Mouse (Mus musculus) kidney, adult 2 months (tissue): ENCODE measurements at regions not wholly inside any gene's neighbourhood (a gene's known extent, or its start where the extent isn't known, plus 50 kb on each side); places are given as distances from the start of the nearest gene placed in this dataset.

Source experiments
- DNase-seq: peaks from one replicate; pipeline ENCODE4 v3.0.0; 2021
- H3K27ac ChIP-seq: fragments of 200-500 bp; 2 replicates; pipeline ENCODE4 v1.5.1; 2012; ENCODE audit warnings: low read depth, low read length, control low read depth, inconsistent platforms; ENCODE audit not compliant: insufficient read depth
- H3K27me3 ChIP-seq: fragments of 200-500 bp; replicated peaks from 2 replicates; pipeline ENCODE4 v1.6.1; 2012; ENCODE audit warnings: mild to moderate bottlenecking, moderate library complexity, low read length, inconsistent platforms; ENCODE audit not compliant: control insufficient read depth, insufficient read depth
- H3K36me3 ChIP-seq: fragments of 200-500 bp; 2 replicates; pipeline ENCODE4 v1.6.1; 2012; ENCODE audit warnings: mild to moderate bottlenecking, moderate library complexity, low read length, inconsistent platforms; ENCODE audit not compliant: control insufficient read depth, insufficient read depth
- H3K4me1 ChIP-seq: fragments of 200-500 bp; 2 replicates; pipeline ENCODE4 v1.6.1; 2011; ENCODE audit warnings: low read length; ENCODE audit not compliant: control insufficient read depth, insufficient read depth
- H3K4me3 ChIP-seq: fragments of 200-500 bp; 2 replicates; pipeline ENCODE4 v1.5.1; 2011; ENCODE audit warnings: mild to moderate bottlenecking, low read depth, low read length, control low read depth; ENCODE audit not compliant: insufficient read depth
- CTCF ChIP-seq: fragments of 200-500 bp; conservative IDR thresholded peaks from 2 replicates; pipeline ENCODE4 v1.5.1; 2011; ENCODE audit warnings: low read depth, mild to moderate bottlenecking, control low read depth, low read length, moderate library complexity, mixed read lengths; ENCODE audit not compliant: insufficient read depth, insufficient read length
- POLR2A ChIP-seq: fragments of 200-500 bp; IDR thresholded peaks from one replicate; pipeline ENCODE4 v1.6.1; 2011; ENCODE audit warnings: low read depth, low read length, control low read depth
- WGBS: fragments of 180-500 bp; shearing (Covaris S2); methylation state at CpG from one replicate; pipeline ENCODE4 v1.1.7; 2018; 5-methylcytosine and 5-hydroxymethylcytosine counted together

DNA sequence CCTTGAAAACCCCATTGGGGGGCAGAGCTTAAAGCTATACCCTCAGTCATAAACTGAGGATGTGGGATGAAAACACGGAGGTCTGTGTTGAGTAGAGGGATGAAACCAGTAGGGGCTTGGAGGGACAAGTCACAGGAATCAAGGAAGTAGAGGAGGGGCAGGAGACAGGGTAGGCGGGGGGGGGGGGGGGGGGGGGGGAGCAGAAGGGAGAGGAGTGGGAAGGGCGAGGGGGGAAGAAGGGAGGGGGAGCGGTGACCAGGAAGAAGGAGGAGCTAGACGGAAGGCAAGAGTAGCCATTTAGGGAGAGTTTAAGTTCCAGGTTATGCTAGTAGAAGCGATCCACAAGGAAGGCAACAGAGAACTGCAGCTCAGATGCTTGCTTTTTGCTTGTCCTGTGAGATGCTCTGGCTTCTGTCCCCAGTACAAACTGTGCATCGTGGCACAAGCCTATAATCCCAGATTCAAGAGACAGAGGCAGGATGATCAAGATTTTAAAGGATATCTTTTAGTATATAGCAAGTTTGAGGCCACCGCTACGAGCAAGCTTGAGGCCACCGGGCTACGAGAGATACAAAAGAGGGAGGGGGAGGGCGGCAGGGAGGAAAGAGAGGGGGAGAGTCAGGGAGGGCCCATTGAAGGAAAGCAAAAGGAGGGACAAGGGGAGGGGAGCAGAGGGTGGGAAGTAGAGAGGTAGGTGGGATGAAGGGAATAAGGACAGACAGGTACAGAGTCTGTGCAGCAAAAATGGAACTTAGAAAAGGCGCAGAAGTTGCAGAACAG lies 58.4 kb upstream of the Jade1 start:
- H3K27ac ChIP-seq = peak overlapping the region; percentile 59; the same call in 1 of the 2 replicates
- H3K36me3 ChIP-seq = no peaks in the 10 kb centered on the region
- no peaks in the 10 kb centered on the region for H3K27me3 ChIP-seq
- DNase-seq = peak; percentile 23
- no peak overlapping the region for H3K4me3 ChIP-seq
- TF ChIP-seq POLR2A (no peak), CTCF (no peak)
- H3K4me1 ChIP-seq = no peaks in the 10 kb centered on the region
- 69% methylated on average over 11 of the region's 13 CpGs for WGBS

DNA sequence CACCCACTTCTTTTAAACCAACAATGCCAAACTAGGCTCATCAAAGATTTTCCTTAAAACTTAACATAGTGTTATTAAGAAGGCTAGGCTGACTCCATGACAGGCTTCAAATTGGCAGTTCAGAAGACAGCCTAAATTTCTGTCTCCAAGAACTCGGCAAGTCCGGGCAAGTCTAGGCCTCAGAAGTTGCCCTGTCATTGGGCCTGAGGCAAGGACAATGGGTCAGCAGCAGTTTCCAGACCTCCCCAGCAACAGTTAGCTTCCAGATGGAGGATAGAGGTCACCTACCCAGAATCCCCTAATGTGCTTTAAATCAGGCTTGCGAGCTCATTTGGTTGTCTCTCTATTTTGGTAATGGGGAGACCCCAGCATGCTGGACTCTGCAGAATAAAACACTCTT lies 59.6 kb upstream of the Jade1 start:
- Histone ChIP-seq H3K36me3 (no peaks in the 10 kb centered on the region), H3K27me3 (no peaks in the 10 kb centered on the region), H3K4me1 (no peaks in the 10 kb centered on the region), H3K27ac (no peak overlapping the region), H3K4me3 (no peak overlapping the region)
- WGBS = 72% methylated on average over 3 of the region's 3 CpGs
- no peak for DNase-seq
- TF ChIP-seq POLR2A = no peak
- no peak for TF ChIP-seq CTCF

GRCm38 (mm10) chr3:41495097-41495496 lies 60.4 kb upstream of the Jade1 start:
- TF ChIP-seq POLR2A (no peak), CTCF (no peak)
- Histone ChIP-seq H3K27me3 (no peaks in the 10 kb centered on the region), H3K36me3 (no peaks in the 10 kb centered on the region), H3K4me1 (no peaks in the 10 kb centered on the region), H3K27ac (no peak overlapping the region), H3K4me3 (no peak overlapping the region)
- DNase-seq = no peak
- WGBS = 81% methylated on average over 5 of the region's 5 CpGs

DNA sequence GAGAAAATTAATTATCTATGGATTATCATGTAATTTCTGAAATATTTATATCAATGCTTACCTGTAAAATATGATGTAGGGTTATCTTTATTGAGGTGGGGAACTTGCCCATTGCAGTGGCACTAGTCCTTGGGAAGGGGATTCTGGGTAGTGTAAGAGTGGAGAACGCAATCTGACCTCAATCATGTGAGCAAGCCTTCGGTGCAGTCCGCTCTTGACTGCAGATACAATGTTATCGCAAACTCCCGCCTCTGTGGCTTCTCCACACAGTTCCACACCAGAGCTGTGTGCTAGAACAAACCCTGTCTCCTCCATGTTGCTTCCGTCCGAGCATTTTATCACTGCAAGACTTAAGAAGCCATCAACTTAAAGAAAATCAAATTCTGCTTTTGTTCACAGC lies 62.1 kb upstream of the Jade1 start:
- DNase-seq = no peak
- Histone ChIP-seq H3K36me3 (no peaks in the 10 kb centered on the region), H3K4me3 (no peak overlapping the region), H3K4me1 (peaks cover 9% of the 10 kb centered on the region; the same call in 1 of the 2 replicates), H3K27ac (no peak overlapping the region), H3K27me3 (no peaks in the 10 kb centered on the region)
- TF ChIP-seq CTCF (no peak), POLR2A (no peak)
- WGBS = 98% methylated on average over 7 of the region's 7 CpGs

- DNase-seq = no peak
- H3K27ac ChIP-seq = no peak overlapping the region
- H3K4me3 ChIP-seq = no peak overlapping the region
- peaks cover 11% of the 10 kb centered on the region; the same call in 1 of the 2 replicates for H3K4me1 ChIP-seq
- H3K36me3 ChIP-seq = no peaks in the 10 kb centered on the region
- TF ChIP-seq CTCF (no peak), POLR2A (no peak)
- 91% methylated on average over 13 of the region's 13 CpGs for whole genome bisulfite sequencing
- H3K27me3 ChIP-seq = no peaks in the 10 kb centered on the region
Observed at GRCm38 (mm10) chr3:41492727-41493392, 62.7 kb upstream of the Jade1 start.

GRCm38 (mm10) chr3:41492031-41492726 lies 63.4 kb upstream of the Jade1 start:
- TF ChIP-seq CTCF (no peak; the same call in 1 of the 2 replicates), POLR2A (no peak)
- Histone ChIP-seq H3K27ac (no peak overlapping the region), H3K4me3 (no peak overlapping the region), H3K36me3 (no peaks in the 10 kb centered on the region), H3K27me3 (no peaks in the 10 kb centered on the region), H3K4me1 (peaks cover 11% of the 10 kb centered on the region; the same call in 1 of the 2 replicates)
- WGBS = 72% methylated on average over 3 of the region's 3 CpGs
- peak; percentile 61 for DNase-seq

GRCm38 (mm10) chr3:41491185-41491584 lies 64.3 kb upstream of the Jade1 start:
- H3K4me1 ChIP-seq = peaks cover 11% of the 10 kb centered on the region; the same call in 1 of the 2 replicates
- H3K27me3 ChIP-seq = no peaks in the 10 kb centered on the region
- H3K27ac ChIP-seq = no peak overlapping the region
- DNase-seq = peak; percentile 32
- TF ChIP-seq POLR2A = no peak
- TF ChIP-seq CTCF = no peak
- H3K36me3 ChIP-seq = no peaks in the 10 kb centered on the region
- H3K4me3 ChIP-seq = no peak overlapping the region
- WGBS = 91% methylated on average over 4 of the region's 4 CpGs
